Mouse (Mus musculus) liver, adult 2 months (tissue): ENCODE results near the gene Tbx21. TPM values are rescaled to one million over a fixed set of nuclear protein-coding genes. Genes with fewer than 3 reads are reported as not detected.

Source experiments
- DNase-seq: peaks from one replicate; pipeline ENCODE4 v3.0.0-alpha.2; 2011; ENCODE audit warnings: low read depth, low spot score; ENCODE audit errors: extremely low read depth
- H3K27ac ChIP-seq: fragments of 200-500 bp; replicated peaks from 2 replicates; pipeline ENCODE4 v1.5.1; 2012; ENCODE audit warnings: low read depth, mild to moderate bottlenecking, control low read depth, inconsistent platforms, low read length; ENCODE audit not compliant: insufficient read depth
- H3K27me3 ChIP-seq: fragments of 200-500 bp; 2 replicates; pipeline ENCODE4 v1.6.1; 2012; ENCODE audit warnings: mild to moderate bottlenecking, moderate library complexity, low read length, inconsistent platforms; ENCODE audit not compliant: control insufficient read depth, insufficient read depth
- H3K36me3 ChIP-seq: fragments of 200-500 bp; 2 replicates; pipeline ENCODE4 v1.6.1; 2012; ENCODE audit warnings: low read length, inconsistent platforms; ENCODE audit not compliant: control insufficient read depth, insufficient read depth
- H3K4me1 ChIP-seq: fragments of 200-500 bp; 2 replicates; pipeline ENCODE4 v1.6.1; 2011; ENCODE audit warnings: low read length; ENCODE audit not compliant: control insufficient read depth, insufficient read depth
- H3K4me3 ChIP-seq: fragments of 200-500 bp; 2 replicates; pipeline ENCODE4 v1.5.1; 2011; ENCODE audit warnings: low read depth, mild to moderate bottlenecking, control low read depth, low read length, moderate library complexity; ENCODE audit not compliant: insufficient read depth
- H3K79me2 ChIP-seq: fragments of 200-500 bp; 2 replicates; pipeline ENCODE4 v1.6.1; 2012; ENCODE audit warnings: inconsistent platforms, mild to moderate bottlenecking, low read length, moderate library complexity; ENCODE audit not compliant: control insufficient read depth, insufficient read depth
- H3K9ac ChIP-seq: fragments of 200-500 bp; 2 replicates; pipeline ENCODE4 v1.6.1; 2012; ENCODE audit warnings: low read depth, mild to moderate bottlenecking, control low read depth, inconsistent platforms, low read length
- CTCF ChIP-seq: fragments of 200-500 bp; IDR thresholded peaks from 2 replicates; pipeline ENCODE4 v1.5.1; 2011; ENCODE audit warnings: low read depth, low read length, control low read depth
- POLR2A ChIP-seq: fragments of 200-500 bp; IDR thresholded peaks from 2 replicates; pipeline ENCODE4 v1.6.1; 2011; ENCODE audit warnings: low read length, control low read depth; ENCODE audit not compliant: insufficient read depth; ENCODE audit errors: extremely low read depth
- WGBS: fragments of 180-500 bp; shearing (Covaris S2); methylation state at CpG from one replicate; pipeline ENCODE4 v1.1.7; 2018; 5-methylcytosine and 5-hydroxymethylcytosine counted together
- polyA plus RNA-seq: library from polyadenylated mRNA; depleted of rRNA; stranded (reverse); fragments of >200 nt; gene quantifications from 2 replicates; pipeline ENCODE4 v1.2.3, GENCODE M21; 2012
- total RNA-seq: library from RNA; depleted of rRNA; stranded (reverse); fragments of >200 nt; gene quantifications from 2 replicates; pipeline ENCODE4 v1.2.3, GENCODE M21; 2014

Tbx21 gene
- total and polyA plus RNA-seq, 2 experiments = 0.09 to 0.38 TPM

DNA sequence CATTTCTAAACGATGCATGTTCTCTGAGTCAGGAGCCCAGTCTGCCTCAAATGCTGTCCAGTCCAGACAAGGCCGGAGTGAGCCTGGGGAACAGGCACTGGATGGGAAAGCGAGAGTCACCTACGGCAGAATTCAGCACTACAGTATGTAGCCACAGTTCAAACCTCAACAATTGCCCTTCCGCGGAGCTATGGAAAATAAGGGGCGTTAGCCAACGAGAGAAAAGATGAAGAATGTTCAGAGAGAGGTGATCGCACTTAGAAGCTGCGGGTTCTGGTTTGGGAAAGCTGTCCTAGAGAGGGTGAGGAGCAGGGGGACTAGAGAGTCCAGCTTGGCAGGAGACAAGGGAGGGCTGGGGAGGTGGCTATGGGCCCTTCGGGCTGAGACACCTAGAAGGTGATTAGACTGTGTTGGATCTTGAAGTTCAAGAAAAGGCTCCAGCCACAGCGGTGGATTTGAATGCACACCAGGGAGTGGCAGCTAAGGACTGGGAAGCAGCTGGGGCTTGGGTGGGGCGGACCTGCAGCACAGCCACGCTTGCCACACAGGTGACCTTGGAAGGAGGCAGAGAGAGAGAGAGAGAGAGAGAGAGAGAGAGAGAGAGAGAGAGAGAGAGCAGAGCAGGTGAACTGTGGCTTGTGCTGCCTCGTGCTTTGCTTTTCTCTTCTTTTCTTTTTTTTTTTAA lies 30.2 kb downstream of the Tbx21 start:
- Histone ChIP-seq H3K36me3 (no peaks in the 10 kb centered on the region), H3K4me3 (no peak overlapping the region), H3K4me1 (no peaks in the 10 kb centered on the region), H3K27me3 (peaks cover 2% of the 10 kb centered on the region; the same call in 1 of the 2 replicates), H3K27ac (no peak overlapping the region), H3K79me2 (no peaks in the 10 kb centered on the region), H3K9ac (no peak overlapping the region)
- WGBS = 85% methylated on average over 15 of the region's 15 CpGs
- DNase-seq = no peak
- no peak for TF ChIP-seq POLR2A
- no peak for TF ChIP-seq CTCF

DNA sequence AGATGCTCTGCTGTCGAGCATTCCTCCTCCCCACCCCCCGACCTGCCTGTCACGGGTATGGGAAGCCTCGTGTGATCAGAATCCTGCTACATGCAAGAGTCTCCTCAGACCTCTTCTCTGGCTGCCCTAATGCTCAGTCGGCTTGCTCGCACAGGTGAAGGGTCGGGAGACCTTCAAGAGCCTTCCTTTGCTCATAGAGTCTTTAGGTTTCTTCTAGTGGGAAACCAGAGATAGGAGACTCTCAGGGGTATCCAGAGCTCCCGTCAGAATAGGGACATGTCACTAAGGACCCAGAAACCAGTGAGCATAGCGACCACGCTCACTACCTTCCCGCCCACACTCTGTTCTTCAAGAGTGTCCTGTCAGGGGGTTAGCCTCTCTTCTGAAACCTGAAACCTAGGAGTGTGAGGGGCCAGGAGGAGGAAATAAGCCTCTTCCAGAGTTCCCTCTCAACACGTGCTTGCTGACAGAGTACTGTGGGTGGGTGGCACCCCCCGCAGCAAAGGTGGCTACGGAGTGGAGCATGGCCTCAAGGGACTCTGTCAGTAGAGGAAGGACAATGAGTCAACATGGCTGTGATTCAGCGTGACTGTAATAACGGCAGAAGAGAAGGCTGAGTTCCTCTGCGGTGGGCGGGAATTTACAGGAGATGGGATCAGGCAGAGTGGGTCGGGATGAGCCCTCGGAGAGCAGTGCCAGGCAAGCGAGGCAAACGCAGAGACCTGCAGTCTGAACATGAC lies 31.6 kb downstream of the Tbx21 start:
- H3K4me3 ChIP-seq = no peak overlapping the region
- no peak for DNase-seq
- no peak for TF ChIP-seq CTCF
- no peak for TF ChIP-seq POLR2A
- H3K4me1 ChIP-seq = no peaks in the 10 kb centered on the region
- 33% methylated on average over 22 of the region's 22 CpGs for WGBS
- H3K9ac ChIP-seq = no peak overlapping the region
- no peaks in the 10 kb centered on the region for H3K79me2 ChIP-seq
- no peaks in the 10 kb centered on the region for H3K36me3 ChIP-seq
- H3K27me3 ChIP-seq = peaks cover 2% of the 10 kb centered on the region; the same call in 1 of the 2 replicates
- no peak overlapping the region for H3K27ac ChIP-seq

DNA sequence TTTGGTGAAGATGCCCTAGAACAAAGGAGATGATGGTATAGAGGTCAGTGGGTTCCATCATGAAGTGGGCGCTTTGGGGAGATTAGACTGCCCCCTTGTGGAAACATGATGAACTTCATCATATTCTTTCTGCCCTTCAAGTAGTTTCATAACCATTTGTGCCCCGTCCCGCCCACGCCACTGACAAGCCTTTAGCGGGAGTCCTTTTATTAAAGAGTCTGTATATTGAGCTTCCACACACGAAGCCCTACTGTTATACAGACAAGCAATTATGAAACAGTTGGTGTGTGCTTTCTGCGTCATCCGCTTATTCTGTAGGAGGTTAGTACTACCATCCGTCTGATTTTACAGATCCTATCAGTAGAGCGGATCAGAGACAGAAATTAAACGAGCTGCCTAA lies 32.2 kb downstream of the Tbx21 start:
- Histone ChIP-seq H3K27ac (no peak overlapping the region), H3K36me3 (no peaks in the 10 kb centered on the region), H3K4me3 (no peak overlapping the region), H3K79me2 (no peaks in the 10 kb centered on the region), H3K27me3 (peaks cover 2% of the 10 kb centered on the region; the same call in 1 of the 2 replicates), H3K9ac (no peak overlapping the region), H3K4me1 (no peaks in the 10 kb centered on the region)
- 35% methylated on average over 11 of the region's 11 CpGs for WGBS
- TF ChIP-seq CTCF (peak; percentile 49), POLR2A (no peak)
- peak; percentile 29 for DNase-seq

DNA sequence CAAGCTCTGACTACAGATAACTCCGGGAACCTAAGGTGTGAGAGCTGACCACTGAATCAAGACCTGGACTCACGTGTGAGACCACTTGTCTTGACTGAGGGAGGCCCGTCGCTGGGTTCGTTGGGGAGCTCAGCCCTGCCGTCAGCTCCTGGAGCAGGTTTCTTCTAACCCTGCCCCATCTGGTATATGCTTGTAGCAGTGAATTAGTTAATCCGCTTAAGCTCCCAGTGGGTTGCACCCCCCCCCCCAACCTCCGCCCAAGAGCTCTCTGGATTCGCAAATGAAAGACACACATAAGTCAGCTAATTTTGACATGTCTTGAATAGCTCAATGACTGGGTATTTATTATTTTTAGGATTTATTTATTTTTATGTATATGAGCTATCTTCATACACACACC lies 34.8 kb downstream of the Tbx21 start:
- 49% methylated on average over 9 of the region's 9 CpGs for whole genome bisulfite sequencing
- TF ChIP-seq CTCF (no peak), POLR2A (no peak)
- Histone ChIP-seq H3K4me1 (no peaks in the 10 kb centered on the region), H3K27me3 (0 out of 2 replicates have a peak, but pooled peaks cover 2% of the 10 kb centered on the region), H3K36me3 (no peaks in the 10 kb centered on the region), H3K27ac (no peak overlapping the region), H3K4me3 (no peak overlapping the region), H3K9ac (no peak overlapping the region), H3K79me2 (no peaks in the 10 kb centered on the region)
- no peak for DNase-seq

DNA sequence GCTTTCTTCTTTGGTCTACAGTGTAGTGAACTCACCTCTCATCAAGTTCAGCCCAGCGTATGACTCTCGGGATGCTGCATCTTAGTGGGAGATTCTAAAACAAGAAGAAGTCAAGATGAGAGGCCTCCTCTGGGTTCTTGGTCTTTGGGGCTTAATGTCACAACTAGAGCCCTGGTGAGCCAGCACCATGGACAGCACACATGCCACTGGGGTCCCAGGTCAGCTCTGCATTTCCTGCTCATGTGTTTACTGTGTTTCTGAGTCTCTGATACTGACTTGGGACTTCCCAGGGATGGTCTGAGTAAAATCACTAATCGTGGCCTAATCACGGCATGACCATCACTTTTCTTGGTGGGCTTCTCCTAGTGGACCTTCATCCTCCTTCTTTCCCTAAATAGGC lies 36.4 kb downstream of the Tbx21 start:
- Histone ChIP-seq H3K79me2 (no peaks in the 10 kb centered on the region), H3K9ac (no peak overlapping the region), H3K36me3 (no peaks in the 10 kb centered on the region), H3K27me3 (0 out of 2 replicates have a peak, but pooled peaks cover 2% of the 10 kb centered on the region), H3K4me1 (no peaks in the 10 kb centered on the region), H3K4me3 (no peak overlapping the region), H3K27ac (no peak overlapping the region)
- WGBS = 47% methylated on average over 4 of the region's 4 CpGs
- no peak for DNase-seq
- no peak for TF ChIP-seq POLR2A
- no peak for TF ChIP-seq CTCF

DNA sequence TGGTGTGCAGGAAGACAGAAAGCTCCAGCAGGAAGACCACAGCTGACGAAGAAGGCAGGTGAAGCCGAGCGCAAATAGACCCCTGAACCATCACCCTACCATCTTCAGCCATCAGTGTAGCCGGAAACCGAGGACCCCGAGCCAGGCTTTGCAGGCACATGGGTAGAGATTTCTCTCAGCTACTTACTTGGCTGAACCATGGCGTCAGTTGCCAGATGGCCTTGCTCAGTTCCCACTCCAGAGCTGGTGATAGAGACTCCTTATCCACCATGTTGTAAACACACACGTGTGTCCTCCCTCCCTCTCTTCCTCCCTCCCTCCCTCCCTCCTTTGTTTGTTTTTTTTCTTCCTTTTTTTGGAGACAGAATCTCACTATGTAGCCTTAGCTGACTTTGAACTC lies 40.9 kb downstream of the Tbx21 start:
- Histone ChIP-seq H3K27ac (no peak overlapping the region), H3K79me2 (no peaks in the 10 kb centered on the region), H3K27me3 (no peaks in the 10 kb centered on the region), H3K36me3 (no peaks in the 10 kb centered on the region), H3K4me3 (no peak overlapping the region), H3K4me1 (no peaks in the 10 kb centered on the region), H3K9ac (no peak overlapping the region)
- DNase-seq = no peak
- TF ChIP-seq POLR2A (no peak), CTCF (no peak)
- WGBS = 67% methylated on average over 8 of the region's 8 CpGs
